Mouse (Mus musculus): ENCODE results near the gene Gpr34. TPM values are rescaled to one million over a fixed set of nuclear protein-coding genes. Genes with fewer than 3 reads are reported as not detected.

The Gpr34 gene
- polyA plus RNA-seq, 1 experiment from 2014 or later, result 2.3 TPM

- Histone ChIP-seq H3K4me3 (no peak overlapping the region), H3K4me2 (replicated peaks) (no peak overlapping the region), H3K4me1 (no peaks in the 10 kb centered on the region), H3K27me3 (no peaks in the 10 kb centered on the region), H3K27ac (no peak overlapping the region), H3K36me3 (no peaks in the 10 kb centered on the region), H3K9me3 (no peaks in the 10 kb centered on the region), H3K9ac (no peak overlapping the region)
- ATAC-seq (ENCODE audit: insufficient number of reproducible peaks, insufficient read depth, low FRiP score, low TSS enrichment), result no peak
- WGBS, result 88% methylated on average over 3 of the region's 3 CpGs
Observed at GRCm38 (mm10) chrX:13673001-13673400, 41.1 kb downstream of the Gpr34 start.

GRCm38 (mm10) chrX:13681748-13682147 is 49.9 kb downstream of the Gpr34 start:
- no peaks in the 10 kb centered on the region for H3K9me3 ChIP-seq
- no peak overlapping the region for H3K4me2 ChIP-seq (replicated peaks)
- no peak overlapping the region for H3K4me3 ChIP-seq
- no peaks in the 10 kb centered on the region for H3K4me1 ChIP-seq
- no peak overlapping the region for H3K9ac ChIP-seq
- 85% methylated on average over 3 of the region's 3 CpGs for WGBS
- H3K27ac ChIP-seq, result no peak overlapping the region
- H3K36me3 ChIP-seq, result no peaks in the 10 kb centered on the region
- no peaks in the 10 kb centered on the region for H3K27me3 ChIP-seq
- ATAC-seq (ENCODE audit: insufficient number of reproducible peaks, insufficient read depth, low FRiP score, low TSS enrichment), result no peak

- 78% methylated on average over 1 of the region's 1 CpGs for WGBS
- no peak overlapping the region for H3K9ac ChIP-seq
- H3K27me3 ChIP-seq, result no peaks in the 10 kb centered on the region
- H3K4me1 ChIP-seq, result no peaks in the 10 kb centered on the region
- H3K9me3 ChIP-seq, result no peaks in the 10 kb centered on the region
- ATAC-seq (ENCODE audit: insufficient number of reproducible peaks, insufficient read depth, low FRiP score, low TSS enrichment), result no peak
- no peaks in the 10 kb centered on the region for H3K36me3 ChIP-seq
- H3K4me2 ChIP-seq (replicated peaks), result no peak overlapping the region
- no peak overlapping the region for H3K27ac ChIP-seq
- no peak overlapping the region for H3K4me3 ChIP-seq
Observed at GRCm38 (mm10) chrX:13686589-13686988, 54.7 kb downstream of the Gpr34 start.

GRCm38 (mm10) chrX:13688356-13688755 is 56.5 kb downstream of the Gpr34 start:
- no peak overlapping the region for H3K4me3 ChIP-seq
- H3K4me2 ChIP-seq (replicated peaks), result no peak overlapping the region
- no peak overlapping the region for H3K27ac ChIP-seq
- H3K9me3 ChIP-seq, result no peaks in the 10 kb centered on the region
- no peak overlapping the region for H3K9ac ChIP-seq
- 77% methylated on average over 2 of the region's 2 CpGs for WGBS
- no peaks in the 10 kb centered on the region for H3K36me3 ChIP-seq
- no peaks in the 10 kb centered on the region for H3K4me1 ChIP-seq
- no peaks in the 10 kb centered on the region for H3K27me3 ChIP-seq
- ATAC-seq (ENCODE audit: insufficient number of reproducible peaks, insufficient read depth, low FRiP score, low TSS enrichment), result no peak

Small RNAs within 50 kb of the gene (microRNA-seq; reads per million reads assigned to microRNA genes)
- gene Gm25246, result not detected

Other genes with a start within 250 kb of the Gpr34 start
- 0.06 and 0.15 TPM in 2 replicates for gene Nyx, start 166.0 kb upstream of the Gpr34 start, polyA plus RNA-seq (2016; fragmentation: Nextera tagmentation; extraction: Ambion mirVana)
- gene Gpr82, start 29.3 kb downstream of the Gpr34 start, polyA plus RNA-seq (2016; fragmentation: Nextera tagmentation; extraction: Ambion mirVana), result 0.57 and 0.65 TPM in 2 replicates
- 15.0 and 16.1 TPM in 2 replicates for gene Cask, start 219.3 kb downstream of the Gpr34 start, polyA plus RNA-seq (2016; fragmentation: Nextera tagmentation; extraction: Ambion mirVana)